Mouse (Mus musculus): ENCODE data around the gene Lsp1. TPM values are rescaled to one million over a fixed set of nuclear protein-coding genes. Genes with fewer than 3 reads are reported as not detected.
A peak's percentile ranks its signal among the peaks of the same experiment; 100 is the strongest.

The Lsp1 gene
- polyA plus RNA-seq, 1 experiment: 2.4 TPM

- Histone ChIP-seq H3K36me3 (ENCODE audit: control insufficient read depth, insufficient read depth, low read length) (no peaks in the 10 kb centered on the region), H3K27me3 (ENCODE audit: control insufficient read depth, insufficient read depth, low read length) (no peaks in the 10 kb centered on the region), H3K4me3 (ENCODE audit: control insufficient read depth, low read depth, low read length) (no peak overlapping the region), H3K4me1 (ENCODE audit: control insufficient read depth, insufficient read depth, low read length) (peaks cover 3% of the 10 kb centered on the region), H3K27ac (ENCODE audit: control insufficient read depth, insufficient read depth, low read depth, low read length) (no peak overlapping the region)
- TF ChIP-seq POLR2A (IDR thresholded peaks at IDR 0.05; ENCODE audit: control insufficient read depth, low read depth, low read length): no peak
- no peak for TF ChIP-seq CTCF (IDR thresholded peaks at IDR 0.05; ENCODE audit: control insufficient read depth, insufficient read depth, insufficient replicate concordance, low read depth, low read length)
Observed at GRCm38 (mm10) chr7:142480661-142481060, 20.1 kb downstream of the Lsp1 start.

- no peak overlapping the region for H3K27ac ChIP-seq (ENCODE audit: control insufficient read depth, insufficient read depth, low read depth, low read length)
- no peaks in the 10 kb centered on the region for H3K36me3 ChIP-seq (ENCODE audit: control insufficient read depth, insufficient read depth, low read length)
- H3K4me3 ChIP-seq (ENCODE audit: control insufficient read depth, low read depth, low read length): no peak overlapping the region
- H3K27me3 ChIP-seq (ENCODE audit: control insufficient read depth, insufficient read depth, low read length): no peaks in the 10 kb centered on the region
- H3K4me1 ChIP-seq (ENCODE audit: control insufficient read depth, insufficient read depth, low read length): peaks cover 3% of the 10 kb centered on the region
- TF ChIP-seq POLR2A (IDR thresholded peaks at IDR 0.05; ENCODE audit: control insufficient read depth, low read depth, low read length) (no peak), CTCF (IDR thresholded peaks at IDR 0.05; ENCODE audit: control insufficient read depth, insufficient read depth, insufficient replicate concordance, low read depth, low read length) (peak; percentile 50; the same call in 1 of the 2 replicates)
Observed at GRCm38 (mm10) chr7:142481186-142481567, 20.6 kb downstream of the Lsp1 start.

- Histone ChIP-seq H3K27me3 (ENCODE audit: control insufficient read depth, insufficient read depth, low read length) (no peaks in the 10 kb centered on the region), H3K36me3 (ENCODE audit: control insufficient read depth, insufficient read depth, low read length) (no peaks in the 10 kb centered on the region), H3K4me1 (ENCODE audit: control insufficient read depth, insufficient read depth, low read length) (peaks cover 3% of the 10 kb centered on the region), H3K4me3 (ENCODE audit: control insufficient read depth, low read depth, low read length) (peak overlapping the region; percentile 10; the same call in 1 of the 2 replicates), H3K27ac (ENCODE audit: control insufficient read depth, insufficient read depth, low read depth, low read length) (no peak overlapping the region)
- TF ChIP-seq CTCF (IDR thresholded peaks at IDR 0.05; ENCODE audit: control insufficient read depth, insufficient read depth, insufficient replicate concordance, low read depth, low read length) (no peak), POLR2A (IDR thresholded peaks at IDR 0.05; ENCODE audit: control insufficient read depth, low read depth, low read length) (no peak)
Observed at GRCm38 (mm10) chr7:142481568-142482255, 21.1 kb downstream of the Lsp1 start.

- Histone ChIP-seq H3K4me3 (ENCODE audit: control insufficient read depth, low read depth, low read length) (no peak overlapping the region), H3K27ac (ENCODE audit: control insufficient read depth, insufficient read depth, low read depth, low read length) (no peak overlapping the region), H3K36me3 (ENCODE audit: control insufficient read depth, insufficient read depth, low read length) (no peaks in the 10 kb centered on the region), H3K4me1 (ENCODE audit: control insufficient read depth, insufficient read depth, low read length) (peaks cover 3% of the 10 kb centered on the region), H3K27me3 (ENCODE audit: control insufficient read depth, insufficient read depth, low read length) (no peaks in the 10 kb centered on the region)
- no peak for TF ChIP-seq POLR2A (IDR thresholded peaks at IDR 0.05; ENCODE audit: control insufficient read depth, low read depth, low read length)
- TF ChIP-seq CTCF (IDR thresholded peaks at IDR 0.05; ENCODE audit: control insufficient read depth, insufficient read depth, insufficient replicate concordance, low read depth, low read length): no peak
Observed at GRCm38 (mm10) chr7:142482256-142482609, 21.6 kb downstream of the Lsp1 start.

- Histone ChIP-seq H3K27me3 (ENCODE audit: control insufficient read depth, insufficient read depth, low read length) (no peaks in the 10 kb centered on the region), H3K36me3 (ENCODE audit: control insufficient read depth, insufficient read depth, low read length) (no peaks in the 10 kb centered on the region), H3K4me3 (ENCODE audit: control insufficient read depth, low read depth, low read length) (no peak overlapping the region), H3K27ac (ENCODE audit: control insufficient read depth, insufficient read depth, low read depth, low read length) (no peak overlapping the region), H3K4me1 (ENCODE audit: control insufficient read depth, insufficient read depth, low read length) (peaks cover 3% of the 10 kb centered on the region)
- TF ChIP-seq CTCF (IDR thresholded peaks at IDR 0.05; ENCODE audit: control insufficient read depth, insufficient read depth, insufficient replicate concordance, low read depth, low read length) (no peak), POLR2A (IDR thresholded peaks at IDR 0.05; ENCODE audit: control insufficient read depth, low read depth, low read length) (no peak)
Observed at GRCm38 (mm10) chr7:142483136-142483535, 22.5 kb downstream of the Lsp1 start.

GRCm38 (mm10) chr7:142484780-142485179 lies 24.2 kb downstream of the Lsp1 start:
- Histone ChIP-seq H3K4me3 (ENCODE audit: control insufficient read depth, low read depth, low read length) (no peak overlapping the region), H3K27ac (ENCODE audit: control insufficient read depth, insufficient read depth, low read depth, low read length) (no peak overlapping the region), H3K27me3 (ENCODE audit: control insufficient read depth, insufficient read depth, low read length) (no peaks in the 10 kb centered on the region), H3K4me1 (ENCODE audit: control insufficient read depth, insufficient read depth, low read length) (peaks cover 3% of the 10 kb centered on the region), H3K36me3 (ENCODE audit: control insufficient read depth, insufficient read depth, low read length) (no peaks in the 10 kb centered on the region)
- TF ChIP-seq CTCF (IDR thresholded peaks at IDR 0.05; ENCODE audit: control insufficient read depth, insufficient read depth, insufficient replicate concordance, low read depth, low read length): no peak
- TF ChIP-seq POLR2A (IDR thresholded peaks at IDR 0.05; ENCODE audit: control insufficient read depth, low read depth, low read length): no peak

- Histone ChIP-seq H3K27me3 (ENCODE audit: control insufficient read depth, insufficient read depth, low read length) (no peaks in the 10 kb centered on the region), H3K36me3 (ENCODE audit: control insufficient read depth, insufficient read depth, low read length) (no peaks in the 10 kb centered on the region), H3K4me1 (ENCODE audit: control insufficient read depth, insufficient read depth, low read length) (no peaks in the 10 kb centered on the region), H3K4me3 (ENCODE audit: control insufficient read depth, low read depth, low read length) (no peak overlapping the region), H3K27ac (ENCODE audit: control insufficient read depth, insufficient read depth, low read depth, low read length) (no peak overlapping the region)
- TF ChIP-seq CTCF (IDR thresholded peaks at IDR 0.05; ENCODE audit: control insufficient read depth, insufficient read depth, insufficient replicate concordance, low read depth, low read length) (no peak), POLR2A (IDR thresholded peaks at IDR 0.05; ENCODE audit: control insufficient read depth, low read depth, low read length) (no peak)
Observed at GRCm38 (mm10) chr7:142486751-142487162, 26.1 kb downstream of the Lsp1 start.
